Mouse (Mus musculus) left cerebral cortex, postnatal 14 days (tissue): ENCODE results near the gene Cep72. TPM values are rescaled to one million over a fixed set of nuclear protein-coding genes. Genes with fewer than 3 reads are reported as not detected.
"Not testable (repeated sequence)": the region's sequence is repeated elsewhere in the genome, so short reads cannot be mapped to it uniquely, and the experiment has no call there.

Source experiments
- DNase-seq, 2 experiments: peaks; one replicate each; pipeline ENCODE4 v3.0.0; 2021 to 2022; ENCODE audit warnings: low spot score in 2 of 2, mixed read lengths in 1 of 2
- intact Hi-C: fragments of 180-260 bp; cut with DNase I; formaldehyde crosslinking; loops from one replicate; pipeline ENCODE4 v1.15.1; 2025
- total RNA-seq, 2 experiments: library from RNA; stranded (reverse); gene quantifications; 2 replicates each; pipeline ENCODE4 v1.2.3; 2021

The Cep72 gene
- total RNA-seq, 2 experiments from 2014 or later: 1.1 to 2.0 TPM

DNA sequence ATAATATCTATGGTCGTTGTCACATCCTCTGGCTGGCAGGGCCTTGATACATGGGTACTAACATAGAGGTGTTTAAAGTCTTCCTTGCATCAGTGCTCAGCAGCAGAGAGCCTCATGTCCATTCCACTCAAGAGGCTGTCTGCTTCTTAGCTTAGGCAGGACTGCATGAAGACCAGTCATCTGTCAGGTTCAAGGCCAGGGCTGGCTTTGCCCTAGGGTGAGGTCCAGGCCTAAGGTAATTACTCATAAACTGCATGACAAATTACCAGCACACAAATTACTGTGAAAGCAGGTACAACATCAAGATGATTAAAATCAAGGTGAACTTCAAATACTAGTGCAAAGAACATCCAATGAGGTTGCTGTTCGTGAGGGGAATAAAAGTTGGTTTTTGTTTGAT is 26.3 kb downstream of the Cep72 start:
- intact Hi-C loops: no loop called here
- DNase-seq: no peak

DNA sequence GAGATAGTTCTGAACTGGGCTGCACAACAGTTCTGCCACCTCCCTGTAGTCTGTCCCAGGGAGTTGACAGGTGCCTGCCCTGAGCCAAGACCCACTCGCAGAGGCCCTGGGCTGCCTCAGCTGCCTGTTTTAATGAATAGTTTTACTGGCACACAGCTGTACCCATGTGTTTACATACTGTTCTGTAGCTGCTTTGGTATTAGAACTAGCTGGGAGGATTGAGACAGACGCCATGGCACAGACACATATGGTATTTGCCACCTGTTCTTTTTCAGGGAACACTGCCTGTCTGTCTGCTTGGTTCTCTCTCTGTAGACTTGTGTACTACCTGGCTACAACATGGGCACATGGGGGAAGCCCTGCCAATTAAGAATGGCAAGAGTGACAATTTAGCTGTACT is 27.3 kb downstream of the Cep72 start:
- intact Hi-C loops: no loop called here
- no peak for DNase-seq

DNA sequence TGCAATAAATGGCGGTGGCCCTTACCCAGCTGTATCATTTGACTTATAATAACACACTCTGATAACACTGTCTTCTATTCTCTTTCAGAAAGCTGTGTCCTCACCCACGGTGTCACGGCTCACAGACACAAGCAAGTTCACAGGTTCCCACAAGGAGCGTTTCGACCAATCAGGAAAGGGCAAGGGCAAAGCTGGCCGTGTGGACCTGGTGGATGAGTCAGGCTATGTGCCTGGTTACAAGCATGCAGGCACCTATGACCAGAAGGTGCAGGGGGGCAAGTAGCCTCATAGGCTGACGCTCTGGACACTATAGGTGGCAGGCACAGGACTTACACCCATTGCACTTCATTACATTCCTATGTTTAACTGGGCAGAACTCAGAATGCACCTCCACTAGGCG is 31.0 kb downstream of the Cep72 start:
- no peak for DNase-seq
- intact Hi-C loops: no loop called here

DNA sequence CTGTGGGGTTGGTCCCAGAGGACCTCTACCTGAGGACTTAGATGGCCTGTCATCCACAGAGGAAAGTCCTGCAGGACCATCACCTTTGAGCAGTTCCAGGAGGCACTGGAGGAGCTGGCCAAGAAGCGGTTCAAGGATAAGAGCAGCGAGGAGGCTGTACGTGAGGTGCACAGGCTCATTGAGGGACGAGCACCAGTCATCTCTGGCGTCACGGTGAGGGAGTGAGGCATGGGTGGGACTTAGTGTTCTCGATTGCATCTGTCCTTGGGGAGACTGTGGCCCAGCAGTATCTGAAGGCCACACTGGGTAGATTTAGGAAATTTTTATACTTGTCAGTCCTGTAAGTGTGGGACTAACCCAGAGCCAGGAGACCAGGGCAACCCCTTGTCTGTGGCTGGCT is 31.4 kb downstream of the Cep72 start:
- intact Hi-C loops: no loop called here
- DNase-seq: no peak

DNA sequence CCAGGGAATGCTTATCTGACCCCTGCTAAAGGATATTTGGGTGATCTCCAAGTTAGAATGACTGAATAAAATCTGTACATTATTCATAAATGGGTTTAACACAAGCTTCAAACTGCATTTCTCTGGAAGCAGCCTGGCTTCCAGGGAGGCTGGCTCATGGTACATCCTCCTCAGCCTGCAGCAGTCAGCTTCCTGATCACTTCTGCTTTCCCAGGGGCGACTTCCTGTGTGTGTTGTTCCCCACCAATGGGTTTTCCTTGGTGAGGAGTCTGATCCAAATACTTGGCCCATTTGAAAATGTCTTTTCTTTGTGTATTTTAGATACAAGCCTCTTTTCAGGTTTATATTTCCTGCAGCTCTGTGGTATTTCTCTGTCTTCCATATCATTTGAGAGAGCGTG is 33.1 kb downstream of the Cep72 start:
- DNase-seq: no peak
- intact Hi-C loops: no loop called here

DNA sequence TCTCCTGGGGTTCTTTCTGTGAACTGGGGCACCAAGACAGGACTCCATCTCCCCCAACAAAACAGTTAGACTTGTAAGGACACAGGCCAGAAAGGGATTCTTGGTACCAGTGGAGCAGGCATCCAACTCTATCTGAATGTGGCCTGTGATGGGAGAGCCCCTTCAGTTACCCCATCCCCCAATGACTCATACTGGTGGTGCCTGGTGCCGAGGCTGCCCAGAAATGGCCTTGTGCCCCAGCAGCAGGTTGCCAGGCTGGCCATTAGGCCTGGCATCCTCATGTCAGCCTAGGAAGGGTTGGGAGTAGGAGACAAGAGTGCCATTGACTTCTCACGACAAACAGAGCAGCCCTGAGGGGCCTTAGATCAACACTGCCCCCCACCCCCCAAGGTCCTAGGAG is 34.0 kb downstream of the Cep72 start:
- intact Hi-C loops: no loop called here

DNA sequence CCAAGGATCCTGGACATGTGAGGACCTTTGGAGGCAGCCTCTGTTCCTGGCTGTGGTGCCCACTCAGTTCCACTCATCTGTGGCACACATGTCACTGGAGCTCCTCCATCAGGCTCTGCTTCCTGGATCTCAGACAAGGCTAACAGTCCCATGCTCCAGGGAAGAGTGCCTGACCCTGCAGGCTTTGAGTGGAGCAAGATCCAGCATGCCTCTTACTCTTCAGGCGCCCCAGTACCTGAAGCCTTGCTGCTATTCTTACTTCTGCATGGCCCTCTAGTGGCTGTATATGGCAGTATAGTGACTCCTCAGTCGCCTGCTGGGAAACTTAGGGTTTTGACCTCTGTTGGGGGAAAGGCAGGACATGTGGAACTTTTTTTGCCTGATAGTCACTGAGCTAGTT is 35.9 kb downstream of the Cep72 start:
- intact Hi-C loops: loop anchor here (2.0 kb wide), 1 partner anchor 55 kb away; no protein-coding TSS in a partner anchor
- peak in 1 of 2 experiments; percentile 51 for DNase-seq

More for the DNA sequence above, 34.0 kb downstream of the Cep72 start:
- no peak for DNase-seq

DNA sequence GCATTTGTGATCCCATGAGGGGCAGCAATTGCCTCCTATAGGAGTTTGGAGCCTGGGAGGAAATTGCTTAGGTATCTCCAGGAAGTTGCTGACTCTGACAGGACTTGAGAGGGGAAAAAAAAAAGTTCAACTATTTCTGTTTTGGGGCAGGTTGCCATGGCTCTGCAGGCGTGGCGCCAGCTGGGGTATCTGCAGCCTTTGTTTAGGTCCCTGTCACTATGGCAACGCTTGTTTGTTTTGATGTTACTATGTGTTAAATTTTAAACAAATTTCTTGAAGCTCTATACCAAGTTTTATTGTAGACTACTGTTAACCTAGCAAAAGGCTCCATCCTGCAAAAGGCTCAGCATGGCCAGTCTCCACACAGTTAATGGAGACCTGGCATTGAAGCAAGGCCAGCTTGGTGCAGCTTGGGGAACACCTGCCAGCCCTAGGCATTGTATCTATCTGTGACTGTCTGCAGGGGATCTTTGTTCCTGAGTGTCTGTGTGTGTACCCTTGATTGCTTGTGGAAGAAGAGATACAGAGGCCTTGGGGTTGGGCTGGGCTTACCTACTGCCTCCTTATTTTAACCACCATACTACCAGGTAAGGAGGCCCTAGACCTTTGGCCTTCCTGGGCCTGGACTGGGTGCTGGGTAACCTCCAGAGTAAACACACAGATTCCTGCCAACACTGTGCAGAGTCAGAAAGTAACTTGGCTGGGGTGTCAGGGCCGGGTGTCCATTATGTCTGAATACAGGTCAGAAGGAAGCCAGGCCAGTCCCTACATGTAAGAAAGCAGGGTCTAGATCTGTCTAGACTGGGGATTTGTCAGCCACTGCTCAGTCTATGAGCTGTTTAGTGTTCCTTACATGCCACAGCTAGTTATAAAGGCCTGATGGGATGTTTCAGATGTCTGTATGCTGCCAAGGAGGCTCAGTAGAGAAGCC is 36.7 kb downstream of the Cep72 start:
- DNase-seq: peak in 1 of 2 experiments; percentile 39
- intact Hi-C loops: loop anchor here (2.0 kb wide), 1 partner anchor 55 kb away; no protein-coding TSS in a partner anchor

DNA sequence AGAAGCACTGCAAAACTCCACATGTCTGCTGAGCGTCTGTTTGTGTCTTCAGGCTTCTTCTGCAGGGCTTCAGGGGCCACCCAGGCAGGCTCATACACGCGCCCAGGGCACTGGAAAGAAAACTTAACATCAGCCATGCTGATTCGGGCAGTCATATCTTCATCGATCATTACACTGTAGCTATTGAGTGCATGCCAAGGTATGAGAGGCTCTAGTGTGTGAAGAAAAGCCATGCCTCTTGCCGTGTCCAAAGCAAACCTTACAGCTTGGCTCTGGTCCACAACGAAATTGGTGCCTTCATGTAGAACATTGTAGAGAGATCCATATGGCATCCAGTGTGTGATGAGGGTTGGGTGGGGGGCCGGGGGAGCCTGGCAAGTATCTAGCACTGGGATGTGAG is 43.1 kb downstream of the Cep72 start:
- DNase-seq, intact Hi-C loops: not testable (repeated sequence)

DNA sequence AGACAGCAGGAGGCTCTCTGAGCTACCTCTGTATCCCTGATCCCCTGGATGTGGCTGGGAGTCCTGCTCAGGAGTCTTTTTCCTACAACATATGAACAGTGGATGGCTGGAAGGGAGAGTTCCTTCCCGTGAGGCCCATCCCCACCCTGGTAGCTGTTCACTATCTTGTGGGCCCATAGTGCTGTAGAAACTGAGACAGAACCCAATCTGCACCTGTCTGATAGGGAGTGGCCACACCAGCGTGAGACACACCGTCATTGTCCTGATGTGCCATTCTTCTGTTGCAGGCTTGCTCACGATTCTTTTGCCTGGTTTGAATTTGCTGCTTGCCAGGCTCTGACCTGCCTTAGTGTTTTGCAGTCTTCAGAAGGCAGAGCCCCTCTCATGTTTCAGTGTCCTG is 44.7 kb downstream of the Cep72 start:
- no peak for DNase-seq
- intact Hi-C loops: no loop called here

DNA sequence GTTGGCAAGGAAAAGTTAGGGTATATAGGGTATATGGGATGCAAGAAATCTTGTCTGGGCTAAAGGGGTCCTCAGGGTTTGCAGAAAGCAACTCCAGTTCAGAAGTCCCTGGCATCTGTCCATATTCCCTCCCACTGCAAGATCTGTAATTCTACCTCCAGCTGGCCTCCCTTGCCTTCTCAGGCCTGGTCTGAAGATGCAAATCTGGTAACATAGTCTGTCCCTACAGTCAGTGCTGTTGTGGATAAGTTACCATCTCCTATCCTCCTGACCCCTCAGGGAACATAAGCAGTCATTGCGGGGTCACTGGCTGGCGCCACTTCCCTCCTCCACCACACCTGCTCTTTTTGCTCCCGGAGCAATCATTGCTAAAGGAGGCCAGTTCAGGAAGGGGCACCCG is 46.2 kb downstream of the Cep72 start:
- intact Hi-C loops: no loop called here

DNA sequence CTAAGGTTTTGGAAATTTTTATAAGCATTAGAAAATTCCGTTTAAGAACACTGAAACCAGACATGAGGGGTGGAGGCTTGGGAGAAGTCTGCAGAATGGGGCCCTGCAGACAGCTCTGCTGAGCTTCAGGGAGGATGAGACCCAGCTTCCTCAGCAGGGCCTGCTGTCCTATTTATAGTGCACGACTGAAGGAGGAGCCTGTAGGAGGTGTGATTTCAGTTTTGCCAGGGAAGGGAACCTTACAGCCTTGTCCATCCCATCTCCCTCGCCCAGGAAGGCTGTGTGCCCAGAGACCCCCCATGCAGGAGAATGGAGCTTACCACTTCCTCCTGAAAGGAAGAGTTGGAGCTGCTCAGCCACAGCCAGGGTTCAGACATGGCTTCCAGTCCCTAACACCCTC is 51.4 kb downstream of the Cep72 start:
- intact Hi-C loops: no loop called here
- peak; percentile 66 to 70 for DNase-seq

More for the DNA sequence above, 46.2 kb downstream of the Cep72 start:
- DNase-seq: no peak

DNA sequence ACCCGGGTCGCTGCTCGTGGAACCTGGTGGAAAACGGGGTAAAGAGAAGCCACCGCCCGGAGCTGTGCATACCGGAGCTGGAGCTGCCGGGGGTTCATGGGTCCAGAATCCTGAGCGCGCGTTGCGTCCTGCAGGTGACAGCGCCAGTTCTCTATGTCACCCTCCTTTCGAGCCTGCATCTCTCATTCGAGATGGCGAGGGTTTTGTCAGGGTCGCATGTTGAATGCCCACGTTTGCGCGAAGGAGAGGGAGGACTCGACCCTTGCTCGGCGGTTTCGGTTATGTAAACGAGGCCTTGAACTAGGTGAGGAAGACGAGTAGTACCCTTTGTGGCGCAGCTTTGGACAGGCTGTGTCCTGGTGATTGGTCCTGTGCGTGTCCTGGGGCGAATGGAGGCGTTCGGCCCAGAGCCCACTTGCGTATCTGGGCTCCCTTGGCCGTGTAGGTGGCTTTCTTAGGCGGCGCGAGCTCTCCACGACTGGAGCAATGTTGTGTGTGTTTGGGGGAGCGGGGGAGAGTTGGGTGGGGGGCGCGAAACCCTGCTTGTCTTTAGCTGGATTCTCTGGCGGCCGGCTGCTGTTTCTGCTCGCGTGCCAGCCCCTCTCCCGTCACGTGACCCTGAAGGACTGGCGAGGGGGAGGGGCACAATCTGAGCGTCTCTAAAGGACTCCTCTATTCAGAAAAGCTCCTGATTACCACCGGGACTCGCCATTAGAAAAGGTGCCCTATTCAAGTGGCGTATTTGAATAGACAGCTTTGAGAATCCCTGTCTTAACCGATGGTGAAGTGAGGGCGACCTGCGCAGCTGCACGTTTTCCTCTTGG is 52.1 kb downstream of the Cep72 start:
- DNase-seq: peak; percentile 87 to 89
- intact Hi-C loops: no loop called here

DNA sequence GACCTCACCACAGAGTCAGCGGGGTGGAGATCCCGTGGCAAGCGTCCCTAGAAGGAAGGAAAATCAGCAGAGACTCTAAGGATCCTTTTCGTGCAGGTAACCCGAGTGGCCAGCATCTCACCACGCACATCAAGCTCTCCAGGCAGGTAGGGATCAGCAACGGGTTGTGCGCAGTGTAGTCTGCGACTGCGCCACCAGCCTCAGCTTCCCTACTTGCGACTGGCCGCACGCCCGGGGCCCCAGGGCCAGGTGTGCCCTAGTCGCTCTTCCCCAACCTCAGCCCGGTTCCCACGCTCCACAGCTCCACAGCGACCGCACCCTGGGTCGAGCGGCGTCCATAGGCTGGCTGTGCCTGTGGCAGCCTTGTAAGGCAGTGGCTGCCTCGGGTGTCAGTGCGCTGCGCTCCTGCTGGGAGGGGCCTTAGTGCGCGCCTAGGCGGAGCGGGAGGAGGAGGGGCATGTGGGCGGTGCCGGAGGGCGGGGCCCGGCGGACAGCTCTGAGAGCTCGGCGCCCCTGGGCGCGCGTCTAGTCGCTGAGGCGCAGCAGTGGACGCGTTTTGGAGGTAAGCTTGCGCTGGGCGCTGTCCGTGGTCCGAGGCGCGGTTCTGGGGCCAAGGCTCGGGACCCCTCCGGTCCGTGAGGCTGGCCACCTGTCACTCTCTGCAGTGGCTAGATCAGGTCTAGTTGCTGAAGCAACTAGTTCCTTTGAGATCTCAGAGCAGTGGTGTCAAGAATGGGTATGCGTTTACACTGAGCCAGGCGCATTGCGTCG is 53.0 kb downstream of the Cep72 start, which contains the start of gene Tppp:
Tppp (plus strand) TSS at position 460 of the 771 bp plus-strand sequence.
- intact Hi-C loops: no loop called here
- peak; percentile 94 to 95 for DNase-seq

DNA sequence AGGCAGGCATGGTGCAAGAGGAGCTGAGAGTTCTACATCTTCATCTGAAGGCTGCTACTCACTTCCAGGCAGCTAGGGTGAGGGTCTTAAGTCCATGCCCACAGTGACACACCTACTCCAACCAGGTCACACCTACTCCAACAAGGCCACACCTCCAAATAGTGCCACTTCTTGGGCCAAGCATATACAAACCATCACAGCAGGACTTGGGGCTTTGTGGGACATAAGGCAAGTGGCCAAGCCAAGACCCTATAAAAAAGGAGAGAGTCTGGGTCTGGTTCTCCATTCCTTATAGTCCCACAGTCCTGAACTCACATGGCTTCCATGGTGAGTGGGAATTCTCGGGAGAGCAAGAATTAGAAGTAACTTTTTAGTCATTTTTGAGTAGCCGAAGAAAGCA is 53.9 kb downstream of the Cep72 start:
- intact Hi-C loops, DNase-seq: not testable (repeated sequence)

DNA sequence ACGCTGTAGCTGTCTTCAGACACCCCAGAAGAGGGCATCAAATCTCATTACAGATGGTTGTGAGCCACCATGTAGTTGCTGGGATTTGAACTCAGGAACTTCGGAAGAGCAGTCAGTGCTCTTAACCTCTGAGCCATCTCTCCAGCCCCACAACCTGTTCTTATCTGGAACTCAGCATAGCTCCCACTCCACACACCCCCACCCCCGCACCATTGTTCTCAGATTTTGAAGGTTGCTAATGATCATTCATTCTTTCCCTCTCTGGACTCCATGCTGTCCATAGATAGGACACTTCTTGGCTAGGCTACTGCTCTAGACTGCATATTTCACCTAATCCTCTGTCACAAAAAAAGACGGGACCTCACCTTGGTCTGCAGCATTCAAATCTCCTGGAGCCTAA is 55.2 kb downstream of the Cep72 start:
- DNase-seq, intact Hi-C loops: not testable (repeated sequence)

DNA sequence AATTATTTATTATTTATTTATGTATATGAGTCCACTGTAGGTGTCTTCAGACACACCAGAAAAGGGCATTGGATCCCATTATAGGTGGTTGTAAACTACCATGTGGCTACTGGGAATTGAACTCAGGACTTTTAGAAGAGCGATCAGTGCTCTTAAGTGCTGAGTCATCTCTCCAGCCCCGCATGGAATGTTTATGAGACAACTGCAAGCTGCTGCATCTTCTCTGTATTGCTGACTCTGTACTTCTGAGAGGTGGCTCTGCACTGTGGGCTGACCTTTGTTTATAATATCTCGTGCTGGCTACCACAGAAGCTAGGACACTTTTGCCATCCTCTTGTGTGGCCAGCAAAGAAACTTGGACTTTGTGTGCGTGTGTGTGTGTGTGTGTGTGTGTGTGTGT is 60.6 kb downstream of the Cep72 start:
- DNase-seq: no peak
- intact Hi-C loops: no loop called here

DNA sequence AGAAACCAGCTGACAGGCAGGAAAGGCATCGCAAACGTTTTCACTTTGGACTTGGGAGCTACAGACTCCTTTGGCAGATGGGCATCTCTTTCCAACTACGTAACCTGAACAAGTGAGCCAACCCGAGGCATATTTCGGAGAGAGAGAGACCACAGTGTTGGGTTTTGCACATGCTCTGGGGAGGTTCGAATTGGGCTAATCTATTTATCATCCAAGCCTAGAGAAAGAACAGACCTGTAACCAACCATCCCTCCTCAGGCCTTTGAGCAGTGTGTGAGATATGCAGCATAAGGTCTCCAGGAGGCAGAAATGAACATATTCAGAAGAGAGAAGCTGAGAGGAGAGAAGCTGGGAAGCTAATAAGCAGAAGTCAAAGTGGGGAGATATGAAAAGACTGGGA is 61.1 kb downstream of the Cep72 start:
- no peak for DNase-seq
- intact Hi-C loops: no loop called here

DNA sequence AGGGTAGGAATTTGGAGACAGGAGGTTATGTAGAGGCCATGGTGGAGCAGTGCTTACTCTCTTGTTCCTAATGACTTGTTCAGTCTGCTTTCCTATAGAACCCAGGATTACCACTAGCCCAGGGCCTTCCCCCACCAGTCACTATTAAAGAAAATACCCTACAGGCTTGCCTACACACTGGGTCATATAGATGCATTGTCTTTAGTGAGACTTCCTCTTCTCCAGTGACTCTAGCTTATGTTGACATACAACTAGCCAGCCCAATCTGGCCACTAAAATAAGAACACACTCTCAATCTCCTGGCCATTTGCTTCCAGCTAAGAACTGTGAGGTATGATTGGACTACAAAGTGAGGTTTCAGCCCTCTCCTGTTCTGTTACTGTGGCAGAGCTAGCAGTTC is 61.6 kb downstream of the Cep72 start:
- DNase-seq: no peak
- intact Hi-C loops: no loop called here

DNA sequence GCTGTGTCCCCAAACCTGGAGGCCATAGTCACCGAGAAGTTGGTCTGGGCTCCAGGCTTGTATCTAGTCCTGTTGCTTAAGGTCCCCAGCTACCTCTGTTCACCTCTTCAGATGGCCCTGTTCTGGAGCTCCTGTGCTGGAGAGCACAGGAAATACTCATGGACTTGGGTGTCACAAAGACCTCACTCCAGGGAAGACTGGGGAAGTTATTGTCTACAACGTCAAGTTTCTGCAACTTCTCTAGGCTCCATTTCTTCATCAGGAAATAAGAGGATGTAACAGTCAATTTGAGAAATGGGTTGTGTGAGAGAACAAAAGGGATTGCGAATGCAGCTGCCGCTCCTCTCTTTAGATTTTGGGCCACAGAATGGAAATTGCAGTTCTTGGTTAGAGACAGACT is 65.6 kb downstream of the Cep72 start:
- no peak for DNase-seq
- intact Hi-C loops: no loop called here
